Mouse (Mus musculus) liver, embryonic 16.5 days (tissue): ENCODE results near the gene Tex14. TPM values are rescaled to one million over a fixed set of nuclear protein-coding genes. Genes with fewer than 3 reads are reported as not detected.

ENCODE experiments used
- ATAC-seq: fragments of 200-750 bp; cut with Nextera tagmentation; 2 replicates; pipeline ENCODE4 v1.8.0; 2017; ENCODE audit warnings: low read depth, mild to moderate bottlenecking, moderate number of reproducible peaks, moderate library complexity
- H3K27ac ChIP-seq: fragments of 300-500 bp; sonication (generic); 2 replicates; pipeline ENCODE4 v1.5.1; 2014; ENCODE audit warnings: mild to moderate bottlenecking, low read length
- H3K27me3 ChIP-seq: fragments of 300-500 bp; sonication (generic); 2 replicates; pipeline ENCODE4 v1.6.1; 2014; ENCODE audit warnings: low read depth, low read length, mixed read lengths; ENCODE audit not compliant: control insufficient read depth, insufficient read depth
- H3K36me3 ChIP-seq: fragments of 300-500 bp; sonication (generic); 2 replicates; pipeline ENCODE4 v1.6.1; 2014; ENCODE audit warnings: mild to moderate bottlenecking; ENCODE audit not compliant: control insufficient read depth, insufficient read depth
- H3K4me1 ChIP-seq: fragments of 300-500 bp; sonication (generic); 2 replicates; pipeline ENCODE4 v1.6.1; 2014; ENCODE audit warnings: low read depth, low read length, mixed read lengths; ENCODE audit not compliant: control insufficient read depth
- H3K4me2 ChIP-seq: fragments of 300-500 bp; sonication (generic); 2 replicates; pipeline ENCODE4 v1.6.1; 2014; ENCODE audit warnings: low read depth, low read length, mixed read lengths
- H3K4me3 ChIP-seq: fragments of 300-500 bp; sonication (generic); 2 replicates; pipeline ENCODE4 v1.5.1; 2014; ENCODE audit warnings: low read depth, mild to moderate bottlenecking, low read length
- H3K9ac ChIP-seq: fragments of 300-500 bp; sonication (generic); 2 replicates; pipeline ENCODE4 v1.6.1; 2014; ENCODE audit warnings: low read depth, low read length
- H3K9me3 ChIP-seq: fragments of 300-500 bp; sonication (generic); replicated peaks from 2 replicates; pipeline ENCODE4 v1.6.1; 2016; ENCODE audit warnings: low read length; ENCODE audit not compliant: control insufficient read depth
- WGBS: fragments of 180-500 bp; shearing (Covaris S2); extraction: QIAGEN DNeasy Blood & Tissue Kit; methylation state at CpG from one replicate; pipeline ENCODE4 v1.1.7; 2014; ENCODE audit not compliant: insufficient replicate concordance; 5-methylcytosine and 5-hydroxymethylcytosine counted together
- polyA plus RNA-seq: library from polyadenylated mRNA; unstranded; fragments of >200 nt; fragmentation: Nextera tagmentation; extraction: Ambion mirVana; gene quantifications from 2 replicates; pipeline ENCODE4 v1.2.1, GENCODE M21; 2015

The Tex14 gene
- polyA plus RNA-seq, 1 experiment from 2014 or later = 0.21 TPM

GRCm38 (mm10) chr11:87578249-87578962 lies 173.5 kb downstream of the Tex14 start:
- H3K36me3 ChIP-seq = no peaks in the 10 kb centered on the region
- peak overlapping the region; percentile 57 for H3K4me3 ChIP-seq
- no peak overlapping the region for H3K27ac ChIP-seq
- peaks cover 16% of the 10 kb centered on the region for H3K4me1 ChIP-seq
- peak overlapping the region; percentile 84 for H3K4me2 ChIP-seq
- H3K9me3 ChIP-seq = no peaks in the 10 kb centered on the region
- under 1% methylated on average over 40 of the region's 40 CpGs for WGBS
- ATAC-seq = peak; percentile 83
- H3K9ac ChIP-seq = peak overlapping the region; percentile 51
- no peaks in the 10 kb centered on the region for H3K27me3 ChIP-seq

- 0 out of 2 replicates have a peak, but pooled peaks have one; percentile 19 for ATAC-seq
Measured at GRCm38 (mm10) chr11:87578963-87579601, 174.2 kb downstream of the Tex14 start.

GRCm38 (mm10) chr11:87579713-87580112 lies 174.8 kb downstream of the Tex14 start:
- Histone ChIP-seq H3K4me2 (no peak overlapping the region), H3K9ac (no peak overlapping the region), H3K27me3 (no peaks in the 10 kb centered on the region), H3K9me3 (no peaks in the 10 kb centered on the region), H3K4me1 (peaks cover 16% of the 10 kb centered on the region), H3K36me3 (no peaks in the 10 kb centered on the region), H3K4me3 (no peak overlapping the region), H3K27ac (no peak overlapping the region)
- WGBS = 55% methylated on average over 1 of the region's 1 CpGs
- no peak for ATAC-seq

More at GRCm38 (mm10) chr11:87578963-87579601, 174.2 kb downstream of the Tex14 start:
- WGBS = 13% methylated on average over 10 of the region's 10 CpGs
- Histone ChIP-seq H3K27ac (no peak overlapping the region), H3K4me3 (peak overlapping the region; percentile 57), H3K9ac (no peak overlapping the region; the same call in 1 of the 2 replicates), H3K9me3 (no peaks in the 10 kb centered on the region), H3K4me2 (peak overlapping the region; percentile 84), H3K27me3 (no peaks in the 10 kb centered on the region), H3K36me3 (no peaks in the 10 kb centered on the region), H3K4me1 (peaks cover 16% of the 10 kb centered on the region)

GRCm38 (mm10) chr11:87580543-87581085 lies 175.7 kb downstream of the Tex14 start:
- Histone ChIP-seq H3K27me3 (no peaks in the 10 kb centered on the region), H3K4me1 (peaks cover 16% of the 10 kb centered on the region), H3K4me3 (no peak overlapping the region), H3K4me2 (no peak overlapping the region), H3K9me3 (no peaks in the 10 kb centered on the region), H3K36me3 (no peaks in the 10 kb centered on the region), H3K27ac (no peak overlapping the region), H3K9ac (no peak overlapping the region)
- no peak for ATAC-seq
- 64% methylated on average over 10 of the region's 10 CpGs for WGBS

GRCm38 (mm10) chr11:87581161-87581865 lies 176.4 kb downstream of the Tex14 start:
- no peak for ATAC-seq
- no peak overlapping the region for H3K27ac ChIP-seq

GRCm38 (mm10) chr11:87581933-87582710 lies 177.3 kb downstream of the Tex14 start:
- Histone ChIP-seq H3K27me3 (no peaks in the 10 kb centered on the region), H3K9me3 (no peaks in the 10 kb centered on the region), H3K27ac (no peak overlapping the region), H3K4me1 (peaks cover 16% of the 10 kb centered on the region), H3K9ac (no peak overlapping the region), H3K4me3 (no peak overlapping the region), H3K4me2 (no peak overlapping the region), H3K36me3 (no peaks in the 10 kb centered on the region)
- 62% methylated on average over 8 of the region's 8 CpGs for WGBS
- no peak for ATAC-seq

More at GRCm38 (mm10) chr11:87581161-87581865, 176.4 kb downstream of the Tex14 start:
- H3K36me3 ChIP-seq = no peaks in the 10 kb centered on the region
- no peak overlapping the region for H3K4me3 ChIP-seq
- no peak overlapping the region for H3K4me2 ChIP-seq
- no peaks in the 10 kb centered on the region for H3K9me3 ChIP-seq
- no peak overlapping the region for H3K9ac ChIP-seq
- 72% methylated on average over 12 of the region's 12 CpGs for WGBS
- H3K27me3 ChIP-seq = no peaks in the 10 kb centered on the region
- H3K4me1 ChIP-seq = peaks cover 16% of the 10 kb centered on the region

- Histone ChIP-seq H3K9ac (no peak overlapping the region), H3K27me3 (no peaks in the 10 kb centered on the region), H3K4me1 (peaks cover 7% of the 10 kb centered on the region), H3K27ac (no peak overlapping the region), H3K36me3 (no peaks in the 10 kb centered on the region), H3K4me2 (no peak overlapping the region), H3K4me3 (no peak overlapping the region), H3K9me3 (no peaks in the 10 kb centered on the region)
- ATAC-seq = no peak
- WGBS = 65% methylated on average over 6 of the region's 6 CpGs
Measured at GRCm38 (mm10) chr11:87583291-87584034, 178.6 kb downstream of the Tex14 start.
